Mouse (Mus musculus) kidney, postnatal 0 days (tissue): Measurements from ENCODE around the gene 9430015G10Rik. TPM values are rescaled to one million over a fixed set of nuclear protein-coding genes. Genes with fewer than 3 reads are reported as not detected.

Source experiments
- ATAC-seq: fragments of 200-750 bp; cut with Nextera tagmentation; replicated peaks from 2 replicates; pipeline ENCODE4 v1.8.0; 2017; ENCODE audit warnings: low read depth, moderate number of reproducible peaks, moderate TSS enrichment, moderate library complexity; ENCODE audit not compliant: low FRiP score
- DNase-seq: peaks from one replicate; pipeline ENCODE4 v3.0.0-alpha.2; 2016; ENCODE audit warnings: low spot score
- H3K27ac ChIP-seq: fragments of 300-500 bp; sonication (generic); 2 replicates; pipeline ENCODE4 v1.5.1; 2014; ENCODE audit warnings: mild to moderate bottlenecking
- H3K27me3 ChIP-seq: fragments of 300-500 bp; sonication (generic); 2 replicates; pipeline ENCODE4 v1.6.1; 2014; ENCODE audit warnings: low read length, mixed read lengths; ENCODE audit not compliant: insufficient read depth
- H3K36me3 ChIP-seq: fragments of 300-500 bp; sonication (generic); 2 replicates; pipeline ENCODE4 v1.6.1; 2014; ENCODE audit warnings: low read length, mixed read lengths; ENCODE audit not compliant: insufficient read depth
- H3K4me1 ChIP-seq: fragments of 300-500 bp; sonication (generic); replicated peaks from 2 replicates; pipeline ENCODE4 v1.6.1; 2014; ENCODE audit warnings: antibody characterized with exemption, low read length, mixed read lengths; ENCODE audit not compliant: insufficient read depth
- H3K4me2 ChIP-seq: fragments of 300-500 bp; sonication (generic); 2 replicates; pipeline ENCODE4 v1.6.1; 2014; ENCODE audit warnings: mild to moderate bottlenecking, low read length, moderate library complexity, mixed read lengths
- H3K4me3 ChIP-seq: fragments of 300-500 bp; sonication (generic); replicated peaks from 2 replicates; pipeline ENCODE4 v1.5.1; 2014; ENCODE audit warnings: low read depth, low read length
- H3K9ac ChIP-seq: fragments of 300-500 bp; sonication (generic); 2 replicates; pipeline ENCODE4 v1.6.1; 2014; ENCODE audit warnings: low read depth, low read length
- H3K9me3 ChIP-seq: fragments of 300-500 bp; sonication (generic); replicated peaks from 2 replicates; pipeline ENCODE4 v1.6.1; 2016; ENCODE audit warnings: low read length, inconsistent platforms, mixed read lengths
- CTCF ChIP-seq: IDR thresholded peaks from 2 replicates; pipeline ENCODE4 v1.5.1; 2016; ENCODE audit warnings: antibody characterized with exemption, low read depth, mild to moderate bottlenecking, moderate library complexity
- WGBS: fragments of 180-500 bp; shearing (Covaris S2); extraction: QIAGEN DNeasy Blood & Tissue Kit; methylation state at CpG from one replicate; pipeline ENCODE4 v1.1.7; 2014; 5-methylcytosine and 5-hydroxymethylcytosine counted together
- polyA plus RNA-seq: library from polyadenylated mRNA; unstranded; fragments of >200 nt; fragmentation: Nextera tagmentation; extraction: Ambion mirVana; gene quantifications from 2 replicates; pipeline ENCODE4 v1.2.1, GENCODE M21; 2015

Gene 9430015G10Rik
- polyA plus RNA-seq, 1 experiment from 2014 or later, result 11.8 TPM

- Histone ChIP-seq H3K27me3 (no peaks in the 10 kb centered on the region), H3K9me3 (no peaks in the 10 kb centered on the region; the same call in 1 of the 2 replicates), H3K4me1 (no peaks in the 10 kb centered on the region), H3K36me3 (no peaks in the 10 kb centered on the region), H3K9ac (no peak overlapping the region), H3K4me2 (no peak overlapping the region), H3K27ac (no peak overlapping the region), H3K4me3 (no peak overlapping the region)
- WGBS, result 97% methylated on average over 3 of the region's 3 CpGs
- TF ChIP-seq CTCF, result no peak
- DNase-seq, result no peak
- no peak for ATAC-seq
These were observed 45.0 kb downstream of the 9430015G10Rik start for GRCm38 (mm10) chr4:156154771-156155170.

GRCm38 (mm10) chr4:156166477-156166876 lies 56.7 kb downstream of the 9430015G10Rik start:
- DNase-seq, result no peak
- Histone ChIP-seq H3K4me2 (no peak overlapping the region), H3K4me3 (no peak overlapping the region), H3K27ac (no peak overlapping the region), H3K9ac (no peak overlapping the region), H3K36me3 (peaks cover 75% of the 10 kb centered on the region), H3K27me3 (no peaks in the 10 kb centered on the region), H3K4me1 (no peaks in the 10 kb centered on the region), H3K9me3 (0 out of 2 replicates have a peak, but pooled peaks cover 6% of the 10 kb centered on the region)
- WGBS, result 85% methylated on average over 9 of the region's 9 CpGs
- peak; percentile 29; the same call in 1 of the 2 replicates for TF ChIP-seq CTCF
- no peak for ATAC-seq

GRCm38 (mm10) chr4:156168611-156169010 lies 58.8 kb downstream of the 9430015G10Rik start:
- 94% methylated on average over 8 of the region's 8 CpGs for WGBS
- TF ChIP-seq CTCF, result no peak
- no peak for ATAC-seq

GRCm38 (mm10) chr4:156169129-156169528 lies 59.3 kb downstream of the 9430015G10Rik start:
- Histone ChIP-seq H3K4me2 (no peak overlapping the region), H3K27me3 (no peaks in the 10 kb centered on the region), H3K4me3 (no peak overlapping the region), H3K9me3 (no peaks in the 10 kb centered on the region), H3K9ac (no peak overlapping the region), H3K27ac (no peak overlapping the region), H3K4me1 (no peaks in the 10 kb centered on the region), H3K36me3 (peaks cover 85% of the 10 kb centered on the region)
- WGBS, result 94% methylated on average over 10 of the region's 10 CpGs
- no peak for ATAC-seq
- no peak for TF ChIP-seq CTCF
- no peak for DNase-seq

More at GRCm38 (mm10) chr4:156168611-156169010, 58.8 kb downstream of the 9430015G10Rik start:
- no peak for DNase-seq
- Histone ChIP-seq H3K9ac (no peak overlapping the region), H3K36me3 (peaks cover 84% of the 10 kb centered on the region), H3K4me2 (no peak overlapping the region), H3K27ac (no peak overlapping the region), H3K9me3 (no peaks in the 10 kb centered on the region), H3K4me3 (no peak overlapping the region), H3K27me3 (no peaks in the 10 kb centered on the region), H3K4me1 (no peaks in the 10 kb centered on the region)

- ATAC-seq, result no peak
These were observed 62.0 kb downstream of the 9430015G10Rik start for GRCm38 (mm10) chr4:156171828-156172227.

More at GRCm38 (mm10) chr4:156171828-156172227, 62.0 kb downstream of the 9430015G10Rik start:
- peaks cover 96% of the 10 kb centered on the region for H3K36me3 ChIP-seq
- H3K9ac ChIP-seq, result no peak overlapping the region
- TF ChIP-seq CTCF, result no peak
- H3K4me1 ChIP-seq, result no peaks in the 10 kb centered on the region
- no peaks in the 10 kb centered on the region for H3K27me3 ChIP-seq
- H3K4me3 ChIP-seq, result no peak overlapping the region
- WGBS, result over 99% methylated on average over 11 of the region's 11 CpGs
- DNase-seq, result no peak
- H3K4me2 ChIP-seq, result no peak overlapping the region
- H3K27ac ChIP-seq, result no peak overlapping the region
- H3K9me3 ChIP-seq, result no peaks in the 10 kb centered on the region

Other genes with a start within 250 kb of the 9430015G10Rik start
- gene Tas1r3, start 246.6 kb upstream of the 9430015G10Rik start, polyA plus RNA-seq, result 0.18 TPM in 2 replicates
- 14.8 and 17.2 TPM in 2 replicates for gene Cptp, start 240.5 kb upstream of the 9430015G10Rik start, polyA plus RNA-seq
- 40.3 and 45.7 TPM in 2 replicates for gene Ints11, start 240.4 kb upstream of the 9430015G10Rik start, polyA plus RNA-seq
- gene Pusl1, start 218.2 kb upstream of the 9430015G10Rik start, polyA plus RNA-seq, result 33.8 and 38.0 TPM in 2 replicates
- gene Acap3, start 218.2 kb upstream of the 9430015G10Rik start, polyA plus RNA-seq, result 8.2 and 8.4 TPM in 2 replicates
- 99.7 and 108 TPM in 2 replicates for gene Ube2j2, start 166.2 kb upstream of the 9430015G10Rik start, polyA plus RNA-seq
- gene C1qtnf12, start 147.7 kb upstream of the 9430015G10Rik start, polyA plus RNA-seq, result 113 and 116 TPM in 2 replicates
- gene B3galt6, start 117.3 kb upstream of the 9430015G10Rik start, polyA plus RNA-seq, result 14.3 and 14.5 TPM in 2 replicates
- gene Sdf4, start 117.1 kb upstream of the 9430015G10Rik start, polyA plus RNA-seq, result 178 and 183 TPM in 2 replicates
- 0.70 and 0.88 TPM in 2 replicates for gene Tnfrsf4, start 96.1 kb upstream of the 9430015G10Rik start, polyA plus RNA-seq
- 1.3 TPM in 2 replicates for gene Tnfrsf18, start 83.8 kb upstream of the 9430015G10Rik start, polyA plus RNA-seq
- gene Ttll10, start 50.6 kb upstream of the 9430015G10Rik start, polyA plus RNA-seq, result 5.6 and 6.0 TPM in 2 replicates
- gene Rnf223, start 20.5 kb downstream of the 9430015G10Rik start, polyA plus RNA-seq, result 0.17 and 0.27 TPM in 2 replicates
- gene Agrn, start 87.5 kb downstream of the 9430015G10Rik start, polyA plus RNA-seq, result 76.5 and 79.8 TPM in 2 replicates
- gene Isg15, start 90.8 kb downstream of the 9430015G10Rik start, polyA plus RNA-seq, result 14.9 and 20.6 TPM in 2 replicates
- gene AW011738, start 93.3 kb downstream of the 9430015G10Rik start, polyA plus RNA-seq, result 4.8 and 5.1 TPM in 2 replicates
- gene Perm1, start 105.9 kb downstream of the 9430015G10Rik start, polyA plus RNA-seq, result 0.56 and 0.71 TPM in 2 replicates
- gene Plekhn1, start 124.9 kb downstream of the 9430015G10Rik start, polyA plus RNA-seq, result 12.7 and 13.1 TPM in 2 replicates
- 49.2 and 50.7 TPM in 2 replicates for gene Noc2l, start 126.0 kb downstream of the 9430015G10Rik start, polyA plus RNA-seq
- not detected in 2 replicates for gene Samd11, start 145.7 kb downstream of the 9430015G10Rik start, polyA plus RNA-seq
- gene Vmn2r-ps159, start 221.1 kb downstream of the 9430015G10Rik start, polyA plus RNA-seq, result not detected in 2 replicates